Mouse (Mus musculus) liver, postnatal 0 days (tissue): ENCODE results near the gene Ccdc187.

Experiments
- CTCF ChIP-seq: sonication (generic); IDR thresholded peaks from 2 replicates; pipeline ENCODE4 v1.5.1; 2016; ENCODE audit warnings: antibody characterized with exemption, low read depth
- EP300 ChIP-seq: IDR thresholded peaks from 2 replicates; pipeline ENCODE4 v1.6.1; 2016; ENCODE audit warnings: antibody characterized with exemption, low read depth, mild to moderate bottlenecking

GRCm38 (mm10) chr2:26317991-26318672 is 23.8 kb upstream of the Ccdc187 start:
- TF ChIP-seq CTCF (no peak), EP300 (no peak)
